Mouse (Mus musculus) testis, adult 2 months (tissue): Measurements from ENCODE around the gene Kif21b.

Source experiments
- CTCF ChIP-seq: fragments of 200-500 bp; IDR thresholded peaks from 2 replicates; pipeline ENCODE4 v1.5.1; 2012; ENCODE audit warnings: low read depth, mild to moderate bottlenecking, inconsistent platforms, low read length, moderate library complexity; ENCODE audit not compliant: control insufficient read depth, insufficient read depth, insufficient replicate concordance
- POLR2A ChIP-seq: fragments of 200-500 bp; IDR thresholded peaks from 2 replicates; pipeline ENCODE4 v1.6.1; 2012; ENCODE audit warnings: low read depth, mild to moderate bottlenecking, inconsistent platforms, low read length, moderate library complexity; ENCODE audit not compliant: control insufficient read depth

DNA sequence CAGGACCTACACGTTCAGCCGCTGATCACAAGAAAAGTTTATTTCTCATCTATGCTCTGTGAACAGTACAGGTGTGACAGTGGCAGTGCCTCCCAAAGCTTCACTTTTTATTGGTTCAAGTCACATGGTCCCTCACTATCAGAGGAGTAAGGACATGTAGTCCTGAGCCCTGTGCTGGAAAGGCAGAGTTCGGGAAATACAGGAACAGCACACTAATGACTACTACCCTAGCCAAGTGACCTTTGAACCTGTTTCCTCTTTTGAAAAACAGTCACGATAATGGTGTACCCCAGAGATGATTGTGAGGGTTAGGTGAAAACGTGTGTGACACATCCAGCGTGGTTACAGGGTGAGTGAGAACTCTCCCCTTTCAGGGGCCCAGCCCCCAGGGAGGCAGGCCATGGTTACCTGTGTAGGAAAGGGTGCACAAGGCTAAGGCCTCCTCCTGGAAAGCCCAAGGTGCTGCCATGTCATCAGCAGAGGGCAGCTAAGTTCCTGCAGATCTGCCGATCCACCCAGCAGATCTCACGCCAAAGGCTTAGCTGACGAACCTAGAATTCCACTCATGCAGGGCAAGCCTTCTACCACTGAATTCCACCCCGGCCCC lies 4.9 kb upstream of the Kif21b start:
- TF ChIP-seq CTCF = no peak
- TF ChIP-seq POLR2A = no peak
